Mouse (Mus musculus) bone marrow, adult 2 months (tissue): ENCODE results near the gene Trmt2b.

Source experiments
- CTCF ChIP-seq: fragments of 200-500 bp; IDR thresholded peaks from 2 replicates; pipeline ENCODE4 v1.5.1; 2011; ENCODE audit warnings: low read length, control low read depth; ENCODE audit not compliant: control insufficient read depth, insufficient read depth
- POLR2A ChIP-seq: fragments of 200-500 bp; IDR thresholded peaks from 2 replicates; pipeline ENCODE4 v1.6.1; 2011; ENCODE audit warnings: low read depth, mild to moderate bottlenecking, control low read depth, low read length, borderline replicate concordance; ENCODE audit not compliant: control insufficient read depth

DNA sequence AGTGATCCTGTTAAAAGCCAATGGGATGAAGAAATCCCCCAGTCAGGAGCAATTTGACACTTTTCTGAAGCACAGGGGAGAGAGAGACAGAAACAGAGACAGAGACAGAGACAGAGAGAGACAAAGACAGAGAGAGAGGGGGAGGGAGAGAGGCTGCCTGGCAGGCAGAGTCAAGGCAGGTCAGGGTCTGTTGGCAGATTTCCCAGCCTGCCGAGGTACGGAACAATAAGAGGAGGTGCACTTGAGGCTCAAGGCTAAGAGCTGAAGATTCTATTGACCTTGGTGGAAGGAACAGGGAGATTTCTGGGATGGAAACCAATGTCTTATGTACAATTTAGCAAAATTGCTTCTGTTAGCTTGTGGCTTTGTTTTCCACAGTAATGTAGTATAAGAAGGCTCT lies 28.6 kb downstream of the Trmt2b start:
- no peak for TF ChIP-seq CTCF
- TF ChIP-seq POLR2A: no peak
